Mouse (Mus musculus) heart, embryonic 16.5 days (tissue): ENCODE data around the gene Clstn2. TPM values are rescaled to one million over a fixed set of nuclear protein-coding genes. Genes with fewer than 3 reads are reported as not detected.

Experiments used
- ATAC-seq: fragments of 200-750 bp; cut with Nextera tagmentation; replicated peaks from 2 replicates; pipeline ENCODE4 v1.8.0; 2017; ENCODE audit warnings: moderate number of reproducible peaks; ENCODE audit not compliant: insufficient read depth, low FRiP score; ENCODE audit errors: extremely low read depth
- H3K27ac ChIP-seq: fragments of 300-500 bp; sonication (generic); 2 replicates; pipeline ENCODE4 v1.5.1; 2014; ENCODE audit warnings: mild to moderate bottlenecking, low read length, control low read depth, moderate library complexity
- H3K27me3 ChIP-seq: fragments of 300-500 bp; sonication (generic); 2 replicates; pipeline ENCODE4 v1.6.1; 2014; ENCODE audit warnings: low read length, mixed read lengths; ENCODE audit not compliant: control insufficient read depth, insufficient read depth
- H3K36me3 ChIP-seq: fragments of 300-500 bp; sonication (generic); 2 replicates; pipeline ENCODE4 v1.6.1; 2014; ENCODE audit not compliant: control insufficient read depth, insufficient read depth
- H3K4me1 ChIP-seq: fragments of 300-500 bp; sonication (generic); 2 replicates; pipeline ENCODE4 v1.6.1; 2014; ENCODE audit warnings: low read length, mixed read lengths; ENCODE audit not compliant: control insufficient read depth, insufficient read depth
- H3K4me2 ChIP-seq: fragments of 300-500 bp; sonication (generic); 2 replicates; pipeline ENCODE4 v1.6.1; 2014; ENCODE audit warnings: low read depth, mild to moderate bottlenecking, control low read depth, low read length
- H3K4me3 ChIP-seq: fragments of 300-500 bp; sonication (generic); 2 replicates; pipeline ENCODE4 v1.5.1; 2014; ENCODE audit warnings: mild to moderate bottlenecking, control low read depth, low read length
- H3K9ac ChIP-seq: fragments of 300-500 bp; sonication (generic); 2 replicates; pipeline ENCODE4 v1.6.1; 2014; ENCODE audit warnings: low read length, control low read depth
- H3K9me3 ChIP-seq: fragments of 300-500 bp; sonication (generic); replicated peaks from 2 replicates; pipeline ENCODE4 v1.6.1; 2016; ENCODE audit warnings: low read length; ENCODE audit not compliant: control insufficient read depth
- WGBS: fragments of 180-500 bp; shearing (Covaris S2); extraction: QIAGEN DNeasy Blood & Tissue Kit; methylation state at CpG from one replicate; pipeline ENCODE4 v1.1.7; 2014; 5-methylcytosine and 5-hydroxymethylcytosine counted together
- polyA plus RNA-seq: library from polyadenylated mRNA; unstranded; fragments of >200 nt; fragmentation: Nextera tagmentation; extraction: Ambion mirVana; gene quantifications from 2 replicates; pipeline ENCODE4 v1.2.1, GENCODE M21; 2015

Clstn2 gene
- polyA plus RNA-seq, 1 experiment from 2014 or later: 0.35 TPM

DNA sequence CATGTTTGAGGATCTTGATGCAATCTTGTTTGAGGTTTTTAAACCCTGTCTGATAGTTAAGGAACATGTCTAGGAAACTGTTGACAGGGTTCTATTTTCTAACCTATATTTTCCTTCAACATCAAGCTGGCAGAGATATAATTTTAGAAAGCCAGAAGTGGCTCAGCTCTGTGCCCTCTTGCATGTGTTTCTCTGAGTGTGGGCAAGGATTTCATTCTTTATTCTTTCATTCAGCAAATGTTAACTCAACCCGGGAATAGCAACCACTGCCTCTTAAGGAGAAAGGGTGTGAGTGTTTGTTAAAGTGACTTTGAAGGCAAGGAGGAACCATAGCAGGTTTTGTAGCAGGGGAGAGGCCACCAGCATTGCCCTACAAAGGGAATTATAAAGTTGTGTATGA lies 337.7 kb downstream of the Clstn2 start:
- H3K4me2 ChIP-seq: no peak overlapping the region
- H3K4me1 ChIP-seq: no peaks in the 10 kb centered on the region
- no peak overlapping the region for H3K9ac ChIP-seq
- H3K9me3 ChIP-seq: no peaks in the 10 kb centered on the region
- 48% methylated on average over 1 of the region's 1 CpGs for WGBS
- no peaks in the 10 kb centered on the region for H3K27me3 ChIP-seq
- no peaks in the 10 kb centered on the region for H3K36me3 ChIP-seq
- no peak overlapping the region for H3K27ac ChIP-seq
- H3K4me3 ChIP-seq: no peak overlapping the region
- ATAC-seq: no peak

DNA sequence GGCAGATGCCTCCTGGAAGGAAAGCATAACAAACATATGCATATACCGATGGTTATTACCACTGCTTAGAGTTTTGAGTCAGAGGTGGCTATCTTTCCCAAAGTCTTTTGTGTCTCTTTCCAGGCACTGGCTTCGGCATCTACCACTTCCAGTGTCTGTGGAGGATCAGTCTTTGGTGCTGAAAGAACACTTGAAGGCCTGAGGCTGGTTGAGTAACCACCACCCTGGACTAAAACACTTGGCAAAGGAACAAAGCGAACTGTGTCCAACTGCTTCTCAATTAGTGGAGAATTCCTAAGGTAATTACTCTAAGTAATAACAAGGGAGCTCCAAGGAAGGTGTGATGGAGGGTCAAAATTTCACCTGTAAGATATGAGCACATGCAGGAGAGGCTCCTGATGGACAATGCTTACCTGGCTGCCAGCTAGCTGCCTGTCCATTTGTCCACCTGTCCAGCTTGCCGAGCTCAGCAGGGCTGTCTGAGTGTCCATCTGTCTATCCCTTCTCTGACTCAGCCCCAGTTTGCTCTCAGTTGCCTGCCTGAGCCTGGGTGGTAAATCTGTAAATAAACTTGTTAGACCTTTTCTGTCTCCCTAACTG lies 346.1 kb downstream of the Clstn2 start:
- H3K4me3 ChIP-seq: no peak overlapping the region
- H3K9ac ChIP-seq: no peak overlapping the region
- WGBS: 61% methylated on average over 4 of the region's 4 CpGs

GRCm38 (mm10) chr9:97685664-97686063 lies 347.3 kb downstream of the Clstn2 start:
- no peak for ATAC-seq
- Histone ChIP-seq H3K4me3 (no peak overlapping the region), H3K27me3 (no peaks in the 10 kb centered on the region), H3K4me1 (no peaks in the 10 kb centered on the region), H3K27ac (no peak overlapping the region), H3K9me3 (no peaks in the 10 kb centered on the region), H3K36me3 (no peaks in the 10 kb centered on the region), H3K9ac (no peak overlapping the region), H3K4me2 (no peak overlapping the region)
- WGBS: 81% methylated on average over 4 of the region's 4 CpGs

More for the DNA sequence above, 346.1 kb downstream of the Clstn2 start:
- Histone ChIP-seq H3K36me3 (no peaks in the 10 kb centered on the region), H3K4me1 (no peaks in the 10 kb centered on the region), H3K9me3 (no peaks in the 10 kb centered on the region), H3K4me2 (no peak overlapping the region), H3K27me3 (no peaks in the 10 kb centered on the region), H3K27ac (no peak overlapping the region)
- no peak for ATAC-seq

- H3K4me2 ChIP-seq: no peak overlapping the region
- H3K9me3 ChIP-seq: no peaks in the 10 kb centered on the region
- H3K36me3 ChIP-seq: no peaks in the 10 kb centered on the region
- no peak overlapping the region for H3K27ac ChIP-seq
- no peaks in the 10 kb centered on the region for H3K27me3 ChIP-seq
- ATAC-seq: no peak
- H3K4me3 ChIP-seq: no peak overlapping the region
- no peaks in the 10 kb centered on the region for H3K4me1 ChIP-seq
- H3K9ac ChIP-seq: no peak overlapping the region
Measured at GRCm38 (mm10) chr9:97679878-97680277, 353.1 kb downstream of the Clstn2 start.

GRCm38 (mm10) chr9:97679106-97679505 lies 353.9 kb downstream of the Clstn2 start:
- H3K36me3 ChIP-seq: no peaks in the 10 kb centered on the region
- H3K4me2 ChIP-seq: no peak overlapping the region
- no peaks in the 10 kb centered on the region for H3K4me1 ChIP-seq
- no peak overlapping the region for H3K27ac ChIP-seq
- H3K9ac ChIP-seq: no peak overlapping the region
- WGBS: 73% methylated on average over 4 of the region's 4 CpGs
- H3K27me3 ChIP-seq: no peaks in the 10 kb centered on the region
- no peak for ATAC-seq
- no peak overlapping the region for H3K4me3 ChIP-seq
- H3K9me3 ChIP-seq: no peaks in the 10 kb centered on the region

DNA sequence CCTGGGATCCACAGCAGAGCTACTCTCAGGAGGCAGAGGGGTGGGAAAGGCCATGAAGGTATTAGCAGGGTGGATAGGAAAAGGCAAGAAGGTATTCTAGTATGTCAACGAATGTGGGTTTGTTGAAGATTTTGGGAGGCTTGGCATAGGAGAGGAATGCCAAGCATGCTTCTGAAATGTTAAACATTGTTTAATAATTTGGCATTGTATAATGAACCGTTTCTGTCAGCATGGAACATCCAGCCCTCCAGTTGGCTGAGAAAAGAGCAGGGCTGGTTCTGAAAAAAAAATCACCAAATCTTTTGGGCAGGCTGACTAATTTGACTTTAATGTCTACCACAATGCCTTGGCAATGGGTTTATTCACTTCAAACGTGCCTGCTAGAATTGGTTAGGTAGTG lies 355.9 kb downstream of the Clstn2 start:
- Histone ChIP-seq H3K9ac (no peak overlapping the region), H3K4me1 (no peaks in the 10 kb centered on the region)

DNA sequence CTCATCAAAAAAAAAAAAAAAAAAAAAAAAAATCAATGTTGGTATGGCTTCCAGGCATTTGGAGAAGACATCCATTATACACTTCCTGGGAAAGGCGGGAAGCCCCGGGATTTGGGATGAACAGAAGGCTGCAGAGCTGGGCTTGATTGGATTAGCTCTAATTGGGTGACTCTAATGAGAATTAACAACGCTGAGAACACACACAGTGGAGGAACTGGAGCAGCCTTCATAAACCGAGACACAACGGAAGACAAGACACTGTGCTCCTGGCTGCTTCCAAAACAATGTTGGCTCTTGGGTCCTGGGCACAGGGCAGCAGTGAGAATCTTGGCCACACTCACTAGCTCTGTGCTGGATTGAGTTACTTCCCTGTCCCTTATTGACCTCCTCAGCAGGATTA lies 360.3 kb downstream of the Clstn2 start:
- WGBS: 76% methylated on average over 5 of the region's 5 CpGs
- ATAC-seq: no peak
- Histone ChIP-seq H3K4me1 (no peaks in the 10 kb centered on the region), H3K36me3 (no peaks in the 10 kb centered on the region), H3K4me3 (no peak overlapping the region), H3K4me2 (no peak overlapping the region), H3K9me3 (no peaks in the 10 kb centered on the region), H3K27ac (no peak overlapping the region), H3K9ac (no peak overlapping the region), H3K27me3 (no peaks in the 10 kb centered on the region)

More for the DNA sequence above, 355.9 kb downstream of the Clstn2 start:
- no peak overlapping the region for H3K4me2 ChIP-seq
- 55% methylated on average over 3 of the region's 3 CpGs for WGBS
- no peak for ATAC-seq
- H3K9me3 ChIP-seq: no peaks in the 10 kb centered on the region
- no peaks in the 10 kb centered on the region for H3K27me3 ChIP-seq
- no peak overlapping the region for H3K27ac ChIP-seq
- H3K36me3 ChIP-seq: no peaks in the 10 kb centered on the region
- no peak overlapping the region for H3K4me3 ChIP-seq

- H3K36me3 ChIP-seq: no peaks in the 10 kb centered on the region
- H3K4me3 ChIP-seq: no peak overlapping the region
- H3K27ac ChIP-seq: no peak overlapping the region
- no peak overlapping the region for H3K4me2 ChIP-seq
- no peak for ATAC-seq
- H3K9ac ChIP-seq: no peak overlapping the region
- H3K9me3 ChIP-seq: no peaks in the 10 kb centered on the region
- H3K4me1 ChIP-seq: no peaks in the 10 kb centered on the region
- WGBS: 32% methylated on average over 1 of the region's 1 CpGs
- H3K27me3 ChIP-seq: no peaks in the 10 kb centered on the region
Measured at GRCm38 (mm10) chr9:97672224-97672623, 360.8 kb downstream of the Clstn2 start.

- no peak for ATAC-seq
- Histone ChIP-seq H3K9ac (no peak overlapping the region), H3K4me3 (no peak overlapping the region), H3K4me1 (no peaks in the 10 kb centered on the region), H3K36me3 (no peaks in the 10 kb centered on the region), H3K27me3 (no peaks in the 10 kb centered on the region), H3K27ac (no peak overlapping the region), H3K4me2 (no peak overlapping the region), H3K9me3 (no peaks in the 10 kb centered on the region)
- WGBS: 69% methylated on average over 8 of the region's 8 CpGs
Measured at GRCm38 (mm10) chr9:97670666-97671065, 362.3 kb downstream of the Clstn2 start.
